Mouse (Mus musculus) heart, embryonic 16.5 days (tissue): ENCODE measurements around the gene Ap2a2. TPM values are rescaled to one million over a fixed set of nuclear protein-coding genes. Genes with fewer than 3 reads are reported as not detected.

Source experiments
- ATAC-seq: fragments of 200-750 bp; cut with Nextera tagmentation; replicated peaks from 2 replicates; pipeline ENCODE4 v1.8.0; 2017; ENCODE audit warnings: moderate number of reproducible peaks; ENCODE audit not compliant: insufficient read depth, low FRiP score; ENCODE audit errors: extremely low read depth
- H3K27ac ChIP-seq: fragments of 300-500 bp; sonication (generic); 2 replicates; pipeline ENCODE4 v1.5.1; 2014; ENCODE audit warnings: mild to moderate bottlenecking, low read length, control low read depth, moderate library complexity
- H3K27me3 ChIP-seq: fragments of 300-500 bp; sonication (generic); 2 replicates; pipeline ENCODE4 v1.6.1; 2014; ENCODE audit warnings: low read length, mixed read lengths; ENCODE audit not compliant: control insufficient read depth, insufficient read depth
- H3K36me3 ChIP-seq: fragments of 300-500 bp; sonication (generic); 2 replicates; pipeline ENCODE4 v1.6.1; 2014; ENCODE audit not compliant: control insufficient read depth, insufficient read depth
- H3K4me1 ChIP-seq: fragments of 300-500 bp; sonication (generic); 2 replicates; pipeline ENCODE4 v1.6.1; 2014; ENCODE audit warnings: low read length, mixed read lengths; ENCODE audit not compliant: control insufficient read depth, insufficient read depth
- H3K4me2 ChIP-seq: fragments of 300-500 bp; sonication (generic); 2 replicates; pipeline ENCODE4 v1.6.1; 2014; ENCODE audit warnings: low read depth, mild to moderate bottlenecking, control low read depth, low read length
- H3K4me3 ChIP-seq: fragments of 300-500 bp; sonication (generic); 2 replicates; pipeline ENCODE4 v1.5.1; 2014; ENCODE audit warnings: mild to moderate bottlenecking, control low read depth, low read length
- H3K9ac ChIP-seq: fragments of 300-500 bp; sonication (generic); 2 replicates; pipeline ENCODE4 v1.6.1; 2014; ENCODE audit warnings: low read length, control low read depth
- H3K9me3 ChIP-seq: fragments of 300-500 bp; sonication (generic); replicated peaks from 2 replicates; pipeline ENCODE4 v1.6.1; 2016; ENCODE audit warnings: low read length; ENCODE audit not compliant: control insufficient read depth
- WGBS: fragments of 180-500 bp; shearing (Covaris S2); extraction: QIAGEN DNeasy Blood & Tissue Kit; methylation state at CpG from one replicate; pipeline ENCODE4 v1.1.7; 2014; 5-methylcytosine and 5-hydroxymethylcytosine counted together
- polyA plus RNA-seq: library from polyadenylated mRNA; unstranded; fragments of >200 nt; fragmentation: Nextera tagmentation; extraction: Ambion mirVana; gene quantifications from 2 replicates; pipeline ENCODE4 v1.2.1, GENCODE M21; 2015

Ap2a2 gene
- polyA plus RNA-seq, 1 experiment from 2014 or later = 54.9 TPM

DNA sequence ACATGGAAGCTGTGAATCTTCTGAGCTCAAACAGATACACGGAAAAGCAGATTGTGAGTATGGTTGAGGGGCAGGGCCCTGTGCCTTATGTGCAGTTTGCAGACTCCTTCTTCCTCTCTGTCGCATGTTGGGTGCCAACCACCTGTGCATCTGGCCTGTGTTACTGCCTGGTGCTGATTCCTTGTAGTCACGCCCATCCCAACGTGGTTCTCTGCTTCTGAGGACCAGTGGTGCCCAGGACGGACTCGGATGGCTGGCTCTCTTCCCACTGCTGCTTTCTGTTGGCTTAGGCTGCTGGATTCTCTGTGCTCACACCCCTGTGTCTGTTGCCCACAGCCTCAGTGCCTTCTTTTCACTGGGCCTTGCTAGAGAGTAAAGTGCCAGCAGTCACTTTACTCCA, 35.6 kb downstream of the Ap2a2 start:
- no peak overlapping the region for H3K4me3 ChIP-seq
- 84% methylated on average over 6 of the region's 6 CpGs for WGBS

DNA sequence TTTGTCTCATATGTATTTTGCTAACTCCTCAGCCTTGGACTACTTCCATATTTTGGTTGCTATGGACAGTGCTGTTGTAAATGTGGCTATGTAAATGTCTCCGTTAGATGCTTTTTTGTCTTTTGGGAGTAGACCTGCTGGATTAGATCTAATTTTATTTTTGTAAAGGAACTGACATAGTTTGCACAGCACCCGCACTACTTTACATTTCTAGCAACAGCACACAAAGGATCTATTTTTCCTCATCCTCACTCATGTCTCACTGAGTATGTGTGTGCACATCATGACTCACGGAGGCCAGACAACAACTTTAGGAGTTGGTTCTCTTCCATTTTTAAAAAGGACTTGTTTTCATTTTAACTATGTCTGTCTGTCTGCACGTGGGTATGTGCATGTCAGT, 45.7 kb downstream of the Ap2a2 start:
- Histone ChIP-seq H3K4me1 (peaks cover 16% of the 10 kb centered on the region), H3K4me3 (no peak overlapping the region), H3K27me3 (no peaks in the 10 kb centered on the region), H3K36me3 (peaks cover 7% of the 10 kb centered on the region), H3K27ac (no peak overlapping the region), H3K4me2 (no peak overlapping the region), H3K9me3 (no peaks in the 10 kb centered on the region), H3K9ac (no peak overlapping the region)
- WGBS = 77% methylated on average over 4 of the region's 4 CpGs
- no peak for ATAC-seq

More for the DNA sequence above, 35.6 kb downstream of the Ap2a2 start:
- H3K27me3 ChIP-seq = no peaks in the 10 kb centered on the region
- H3K36me3 ChIP-seq = peaks cover 33% of the 10 kb centered on the region
- ATAC-seq = no peak
- no peak overlapping the region for H3K27ac ChIP-seq
- no peaks in the 10 kb centered on the region for H3K4me1 ChIP-seq
- no peak overlapping the region for H3K9ac ChIP-seq
- no peaks in the 10 kb centered on the region for H3K9me3 ChIP-seq
- H3K4me2 ChIP-seq = no peak overlapping the region

DNA sequence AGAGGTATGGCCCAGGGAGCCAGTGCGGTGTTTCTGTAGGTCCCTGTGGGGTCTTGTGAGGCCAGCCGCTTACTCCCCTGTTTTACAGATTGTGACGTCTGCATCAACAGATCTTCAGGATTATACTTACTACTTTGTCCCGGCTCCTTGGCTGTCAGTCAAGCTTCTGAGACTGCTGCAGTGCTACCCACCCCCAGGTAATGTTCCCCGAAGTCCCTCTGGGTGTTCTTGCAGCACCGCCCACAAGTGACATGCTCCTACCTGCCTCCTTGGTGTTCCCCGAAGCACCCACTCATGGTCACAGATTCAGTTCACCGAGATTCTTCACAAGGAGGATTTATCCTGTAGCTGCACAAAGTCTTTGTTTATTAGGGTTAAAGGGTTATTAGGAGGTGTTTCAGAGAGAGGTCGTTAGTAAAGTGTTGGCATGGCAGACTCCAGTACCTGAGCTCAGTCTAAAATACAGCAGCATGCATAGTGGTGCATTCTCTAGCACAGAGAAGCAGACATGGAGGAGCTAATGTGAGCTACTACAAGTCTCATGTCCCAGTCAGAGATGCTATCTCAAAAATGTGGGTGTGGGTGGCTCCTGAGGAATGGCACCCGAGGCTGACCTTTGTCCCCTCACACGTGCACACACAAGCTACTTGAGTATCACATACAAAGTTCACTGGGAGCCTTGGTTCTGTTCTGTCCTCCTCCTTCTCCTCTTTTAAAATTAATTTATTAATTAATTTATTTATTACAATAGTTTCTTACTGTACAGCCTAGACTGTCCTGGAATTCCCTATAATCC, 47.9 kb downstream of the Ap2a2 start:
- no peaks in the 10 kb centered on the region for H3K9me3 ChIP-seq
- no peak overlapping the region for H3K27ac ChIP-seq
- H3K4me3 ChIP-seq = no peak overlapping the region
- no peak overlapping the region for H3K9ac ChIP-seq
- 83% methylated on average over 11 of the region's 11 CpGs for WGBS
- H3K4me1 ChIP-seq = peaks cover 24% of the 10 kb centered on the region
- H3K4me2 ChIP-seq = no peak overlapping the region
- ATAC-seq = no peak
- H3K27me3 ChIP-seq = no peaks in the 10 kb centered on the region
- peaks cover 13% of the 10 kb centered on the region; the same call in 1 of the 2 replicates for H3K36me3 ChIP-seq

DNA sequence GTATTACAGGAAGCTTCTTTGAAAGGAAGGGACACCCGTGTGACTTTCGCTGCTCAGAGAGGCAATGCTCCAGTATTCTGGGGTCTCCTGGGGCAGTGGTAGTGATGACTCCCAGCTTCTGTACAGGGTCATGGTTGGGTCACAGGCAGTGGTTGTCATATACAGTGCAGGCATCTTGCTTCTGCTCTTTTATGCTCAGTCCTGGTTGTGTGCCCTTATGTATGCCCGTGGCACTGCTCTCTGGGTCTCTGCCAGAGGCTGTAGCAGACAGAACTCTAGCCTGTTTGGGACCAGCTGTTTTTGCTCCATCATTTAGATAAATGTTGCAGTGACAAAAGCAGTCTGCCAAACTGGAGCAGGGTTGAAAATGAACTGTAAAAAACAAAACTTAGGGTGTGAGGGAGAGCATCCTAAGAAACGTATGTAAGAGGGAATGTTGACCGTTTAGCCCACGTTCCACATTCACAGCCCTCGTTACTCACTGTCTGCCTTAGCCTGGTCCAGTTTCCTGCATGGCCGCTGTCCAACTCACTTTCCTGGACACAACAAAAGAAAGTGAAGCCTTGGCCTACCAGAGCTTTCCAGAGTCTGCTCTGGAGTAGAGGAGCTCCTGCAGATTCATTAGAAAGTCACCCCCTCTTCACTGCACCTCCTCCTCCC, 49.9 kb downstream of the Ap2a2 start:
- peaks cover 16% of the 10 kb centered on the region; the same call in 1 of the 2 replicates for H3K36me3 ChIP-seq
- no peaks in the 10 kb centered on the region for H3K9me3 ChIP-seq
- H3K4me1 ChIP-seq = peaks cover 24% of the 10 kb centered on the region
- H3K4me3 ChIP-seq = no peak overlapping the region
- no peaks in the 10 kb centered on the region for H3K27me3 ChIP-seq
- ATAC-seq = 0 out of 2 replicates have a peak, but pooled peaks have one; percentile 29
- H3K9ac ChIP-seq = peak overlapping the region; percentile 18; the same call in 1 of the 2 replicates
- no peak overlapping the region for H3K4me2 ChIP-seq
- 49% methylated on average over 8 of the region's 8 CpGs for WGBS
- H3K27ac ChIP-seq = peak overlapping the region; percentile 73

DNA sequence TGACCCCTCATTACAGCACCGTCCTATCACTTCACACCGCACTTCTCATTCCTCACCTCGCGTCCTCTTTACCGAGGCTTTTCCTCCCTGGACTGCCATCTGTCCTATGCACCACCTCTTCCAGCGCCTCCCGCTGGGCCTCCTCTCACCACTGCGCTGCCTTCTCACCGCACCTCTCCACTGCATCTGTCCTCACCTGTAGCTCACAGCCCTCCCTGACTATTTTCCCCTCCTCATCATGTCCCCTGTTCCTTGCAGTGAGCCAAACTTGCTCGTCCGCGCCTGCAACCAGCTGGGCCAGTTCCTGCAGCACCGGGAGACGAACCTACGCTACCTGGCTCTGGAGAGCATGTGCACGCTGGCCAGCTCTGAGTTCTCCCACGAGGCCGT, 50.4 kb downstream of the Ap2a2 start:
- peaks cover 24% of the 10 kb centered on the region for H3K4me1 ChIP-seq
- no peaks in the 10 kb centered on the region for H3K27me3 ChIP-seq
- no peak overlapping the region; the same call in 1 of the 2 replicates for H3K4me2 ChIP-seq
- H3K36me3 ChIP-seq = peaks cover 16% of the 10 kb centered on the region; the same call in 1 of the 2 replicates
- H3K27ac ChIP-seq = peak overlapping the region; percentile 73
- WGBS = 72% methylated on average over 18 of the region's 18 CpGs
- peak overlapping the region; percentile 18; the same call in 1 of the 2 replicates for H3K9ac ChIP-seq
- 0 out of 2 replicates have a peak, but pooled peaks have one; percentile 6 for ATAC-seq
- no peak overlapping the region for H3K4me3 ChIP-seq
- no peaks in the 10 kb centered on the region for H3K9me3 ChIP-seq

DNA sequence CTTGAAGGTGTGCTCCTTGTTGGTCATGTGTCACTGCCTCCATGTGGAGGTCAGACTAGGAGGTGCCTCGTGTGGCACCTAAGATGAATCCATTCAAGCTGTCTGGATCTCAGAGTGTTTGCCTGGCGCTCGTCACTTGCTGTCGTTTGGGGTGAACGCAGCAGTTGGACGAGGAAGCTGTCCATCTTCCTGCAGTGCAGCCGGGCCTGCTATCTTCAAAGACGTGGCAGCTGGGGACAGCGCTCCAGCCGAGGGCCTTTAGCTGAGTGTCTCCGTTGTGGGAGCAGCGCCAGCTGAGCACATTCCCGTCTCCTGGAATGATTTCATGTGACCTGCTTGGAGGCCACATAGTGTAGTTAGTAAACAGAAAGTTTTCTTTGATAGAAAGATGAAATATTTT, 50.8 kb downstream of the Ap2a2 start:
- H3K36me3 ChIP-seq = peaks cover 16% of the 10 kb centered on the region; the same call in 1 of the 2 replicates
- H3K27ac ChIP-seq = peak overlapping the region; percentile 73
- H3K9ac ChIP-seq = peak overlapping the region; percentile 18; the same call in 1 of the 2 replicates
- no peak overlapping the region; the same call in 1 of the 2 replicates for H3K4me2 ChIP-seq
- ATAC-seq = peak; percentile 83
- H3K4me3 ChIP-seq = no peak overlapping the region
- H3K9me3 ChIP-seq = no peaks in the 10 kb centered on the region
- 22% methylated on average over 13 of the region's 13 CpGs for WGBS
- H3K4me1 ChIP-seq = peaks cover 24% of the 10 kb centered on the region
- no peaks in the 10 kb centered on the region for H3K27me3 ChIP-seq

DNA sequence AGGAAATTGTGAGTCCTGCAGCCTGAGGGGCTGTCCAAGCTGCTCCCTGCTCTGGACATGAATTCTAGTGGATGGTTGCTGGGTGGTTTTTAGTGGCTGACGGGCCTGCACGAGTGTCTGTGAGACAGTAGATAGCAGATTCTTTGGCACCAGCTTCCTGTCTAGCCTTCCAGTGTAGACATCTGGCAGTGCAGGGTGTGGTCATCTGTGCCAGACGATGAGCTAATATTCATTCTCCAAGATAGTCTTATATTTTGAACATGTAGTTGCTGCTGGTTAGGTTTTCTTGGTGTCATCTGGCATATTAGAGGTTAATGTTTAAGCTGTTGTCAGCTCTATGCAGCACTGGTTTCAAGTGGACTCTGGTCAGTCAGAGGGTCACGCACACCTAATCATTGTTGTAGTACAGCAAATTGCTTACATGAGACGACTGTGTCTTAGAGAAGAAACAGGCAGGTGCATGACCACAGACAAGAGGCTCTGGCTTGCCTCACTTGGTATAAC, 52.4 kb downstream of the Ap2a2 start:
- no peak for ATAC-seq
- Histone ChIP-seq H3K36me3 (peaks cover 18% of the 10 kb centered on the region; the same call in 1 of the 2 replicates), H3K9ac (no peak overlapping the region), H3K4me1 (peaks cover 24% of the 10 kb centered on the region), H3K27me3 (no peaks in the 10 kb centered on the region), H3K27ac (no peak overlapping the region), H3K4me2 (no peak overlapping the region), H3K4me3 (no peak overlapping the region), H3K9me3 (no peaks in the 10 kb centered on the region)
- WGBS = 48% methylated on average over 5 of the region's 5 CpGs

DNA sequence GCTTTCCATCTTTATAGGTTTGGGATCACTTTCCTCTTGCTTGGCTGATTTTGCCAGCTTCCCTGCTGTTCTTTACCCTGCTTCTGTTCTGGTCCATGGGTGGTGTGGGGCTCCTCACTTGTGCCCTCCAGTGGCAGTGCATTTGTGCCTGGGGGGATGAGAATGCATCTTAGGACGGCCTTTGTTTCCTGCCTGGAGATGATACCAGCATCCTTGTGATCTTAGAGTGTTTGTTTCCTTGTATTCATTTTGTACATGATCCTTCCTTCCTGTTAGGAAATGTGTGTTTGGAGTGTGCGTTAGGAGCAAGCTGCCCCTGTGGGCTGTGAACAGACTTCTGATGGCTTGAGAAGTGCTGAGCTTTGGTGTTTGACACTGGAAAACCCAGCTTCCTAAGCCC, 62.2 kb downstream of the Ap2a2 start:
- Histone ChIP-seq H3K9ac (no peak overlapping the region), H3K4me2 (no peak overlapping the region), H3K27me3 (no peaks in the 10 kb centered on the region), H3K4me1 (peaks cover 8% of the 10 kb centered on the region), H3K27ac (no peak overlapping the region), H3K36me3 (peaks cover 38% of the 10 kb centered on the region), H3K9me3 (no peaks in the 10 kb centered on the region), H3K4me3 (no peak overlapping the region)
- no peak for ATAC-seq
- 84% methylated on average over 2 of the region's 2 CpGs for WGBS
